Mouse (Mus musculus): ENCODE measurements around the gene Akt1. TPM values are rescaled to one million over a fixed set of nuclear protein-coding genes. Genes with fewer than 3 reads are reported as not detected.

The Akt1 gene
- total RNA-seq, 1 experiment from 2014 or later, result 84.1 TPM

DNA sequence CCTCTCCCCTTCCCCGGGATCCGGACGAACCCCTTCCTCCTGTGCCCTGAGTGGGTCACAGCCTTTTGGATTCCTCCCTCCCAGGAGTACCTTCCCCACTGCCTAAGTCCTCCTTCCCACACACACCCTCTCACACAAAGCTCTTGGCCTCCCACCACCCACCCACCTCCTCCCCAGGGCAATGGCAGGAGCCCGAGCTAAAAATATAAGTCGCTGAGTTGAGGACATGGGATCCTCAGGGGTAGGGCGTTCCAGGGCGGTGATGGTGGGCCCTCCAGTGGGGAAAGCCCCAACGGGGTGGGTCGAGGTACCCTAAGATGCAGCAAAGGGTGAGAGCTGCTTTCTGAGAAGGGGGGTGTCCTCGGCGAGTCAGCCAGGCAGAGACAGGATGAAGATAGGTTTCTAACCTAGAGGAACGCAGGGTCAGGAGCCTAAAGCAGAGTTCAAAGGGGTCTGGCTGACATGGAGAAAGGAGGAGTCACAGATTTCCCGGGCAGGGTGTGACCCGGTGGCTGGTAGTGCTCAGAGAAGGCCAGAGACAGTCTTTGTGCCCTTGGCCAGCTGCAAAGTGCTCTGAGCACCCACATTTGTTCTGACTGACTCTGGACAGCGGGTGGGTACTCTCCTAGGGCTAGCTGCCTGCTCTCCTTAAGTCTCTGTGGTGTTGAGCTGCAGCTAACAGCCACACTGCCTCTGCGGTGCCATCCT is 54.2 kb downstream of the Akt1 start:
- no peak for ATAC-seq (replicated peaks in 1 of 2; ENCODE audit: insufficient read depth in 1 of 2, low FRiP score in 2 of 2, low TSS enrichment in 1 of 2, low read depth in 1 of 2, poor library complexity in 2 of 2, severe bottlenecking in 2 of 2)

GRCm38 (mm10) chr12:112619686-112620353 is 54.9 kb downstream of the Akt1 start, which contains the start of gene Adssl1:
Gene Adssl1, plus strand, starts transcription at chr12:112620045.
- peak; percentile 5 to 35 for ATAC-seq (replicated peaks in 1 of 2; ENCODE audit: insufficient read depth in 1 of 2, low FRiP score in 2 of 2, low TSS enrichment in 1 of 2, low read depth in 1 of 2, poor library complexity in 2 of 2, severe bottlenecking in 2 of 2)

GRCm38 (mm10) chr12:112618981-112619685 is 55.6 kb downstream of the Akt1 start:
- ATAC-seq (replicated peaks in 1 of 2; ENCODE audit: insufficient read depth in 1 of 2, low FRiP score in 2 of 2, low TSS enrichment in 1 of 2, low read depth in 1 of 2, poor library complexity in 2 of 2, severe bottlenecking in 2 of 2), result peak; percentile 2 to 8; a peak in 2 of 4 replicates

- ATAC-seq (replicated peaks in 1 of 2; ENCODE audit: insufficient read depth in 1 of 2, low FRiP score in 2 of 2, low TSS enrichment in 1 of 2, low read depth in 1 of 2, poor library complexity in 2 of 2, severe bottlenecking in 2 of 2), result peak; percentile 49 to 54
Observed at GRCm38 (mm10) chr12:112617898-112618380, 56.7 kb downstream of the Akt1 start.

DNA sequence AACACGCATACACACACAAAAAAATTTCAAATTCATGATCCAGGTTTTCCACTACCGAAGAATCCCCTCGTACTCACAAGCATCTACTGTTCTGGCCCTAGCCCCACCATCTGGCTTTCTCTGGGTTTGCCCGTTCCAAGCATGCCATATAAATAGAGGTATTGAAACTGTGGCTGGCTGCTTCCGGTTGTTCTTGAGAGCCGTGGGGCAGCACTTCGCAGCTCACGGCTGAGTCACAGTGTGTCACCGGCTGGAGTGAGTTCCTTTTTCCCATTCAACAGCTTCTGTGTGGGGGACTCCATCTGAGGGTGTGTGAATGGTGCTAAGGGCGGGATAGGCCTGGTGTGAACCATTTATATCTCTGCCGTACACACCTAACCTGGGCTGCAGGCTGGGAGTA is 57.5 kb downstream of the Akt1 start:
- peak; percentile 51 to 62 for ATAC-seq (replicated peaks in 1 of 2; ENCODE audit: insufficient read depth in 1 of 2, low FRiP score in 2 of 2, low TSS enrichment in 1 of 2, low read depth in 1 of 2, poor library complexity in 2 of 2, severe bottlenecking in 2 of 2)

DNA sequence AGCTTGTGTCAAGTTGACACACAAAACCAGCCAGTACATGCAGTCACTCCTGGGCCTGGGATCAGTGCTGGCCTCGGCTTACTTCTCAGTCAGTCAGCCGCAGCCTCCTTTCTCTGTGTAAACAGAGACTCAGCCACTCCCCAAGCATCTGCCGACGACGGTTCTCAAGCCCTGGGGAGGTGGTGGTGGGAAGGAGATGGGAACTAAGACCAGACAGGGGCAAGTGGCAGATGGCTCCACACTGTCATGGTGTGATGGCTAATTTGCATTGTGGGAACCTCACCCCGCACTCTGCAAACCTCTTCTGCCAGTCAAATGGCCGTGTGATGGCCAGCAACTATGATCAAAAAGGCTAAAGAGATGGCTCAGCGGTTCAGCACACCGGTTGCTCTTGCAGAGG is 58.0 kb downstream of the Akt1 start:
- ATAC-seq (replicated peaks in 1 of 2; ENCODE audit: insufficient read depth in 1 of 2, low FRiP score in 2 of 2, low TSS enrichment in 1 of 2, low read depth in 1 of 2, poor library complexity in 2 of 2, severe bottlenecking in 2 of 2), result no peak

DNA sequence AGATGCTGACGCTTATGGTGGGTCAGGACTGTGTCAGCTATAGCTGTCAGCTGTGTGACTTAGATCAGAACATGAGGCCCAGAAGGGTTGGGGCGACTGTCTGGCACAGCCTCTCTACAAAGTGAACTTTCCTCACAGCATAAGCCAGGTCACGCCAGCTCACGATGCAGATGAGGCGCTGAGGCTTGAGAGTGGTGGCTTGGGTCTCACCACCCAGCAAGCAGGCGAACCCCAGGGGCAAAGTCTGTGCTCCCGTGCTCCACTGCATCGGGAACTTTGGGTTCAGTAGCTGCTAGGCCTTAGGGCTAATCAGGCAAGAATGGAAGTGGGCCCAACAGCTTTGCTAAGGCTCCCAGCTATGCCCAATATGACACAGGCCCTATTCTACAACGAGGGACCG is 65.7 kb downstream of the Akt1 start:
- ATAC-seq (replicated peaks in 1 of 2; ENCODE audit: insufficient read depth in 1 of 2, low FRiP score in 2 of 2, low TSS enrichment in 1 of 2, low read depth in 1 of 2, poor library complexity in 2 of 2, severe bottlenecking in 2 of 2), result no peak

GRCm38 (mm10) chr12:112606998-112607397 is 67.7 kb downstream of the Akt1 start:
- no peak for ATAC-seq (replicated peaks in 1 of 2; ENCODE audit: insufficient read depth in 1 of 2, low FRiP score in 2 of 2, low TSS enrichment in 1 of 2, low read depth in 1 of 2, poor library complexity in 2 of 2, severe bottlenecking in 2 of 2)

- peak; percentile 79 to 90 for ATAC-seq (replicated peaks in 1 of 2; ENCODE audit: insufficient read depth in 1 of 2, low FRiP score in 2 of 2, low TSS enrichment in 1 of 2, low read depth in 1 of 2, poor library complexity in 2 of 2, severe bottlenecking in 2 of 2)
Observed at GRCm38 (mm10) chr12:112605766-112606165, 68.9 kb downstream of the Akt1 start.

DNA sequence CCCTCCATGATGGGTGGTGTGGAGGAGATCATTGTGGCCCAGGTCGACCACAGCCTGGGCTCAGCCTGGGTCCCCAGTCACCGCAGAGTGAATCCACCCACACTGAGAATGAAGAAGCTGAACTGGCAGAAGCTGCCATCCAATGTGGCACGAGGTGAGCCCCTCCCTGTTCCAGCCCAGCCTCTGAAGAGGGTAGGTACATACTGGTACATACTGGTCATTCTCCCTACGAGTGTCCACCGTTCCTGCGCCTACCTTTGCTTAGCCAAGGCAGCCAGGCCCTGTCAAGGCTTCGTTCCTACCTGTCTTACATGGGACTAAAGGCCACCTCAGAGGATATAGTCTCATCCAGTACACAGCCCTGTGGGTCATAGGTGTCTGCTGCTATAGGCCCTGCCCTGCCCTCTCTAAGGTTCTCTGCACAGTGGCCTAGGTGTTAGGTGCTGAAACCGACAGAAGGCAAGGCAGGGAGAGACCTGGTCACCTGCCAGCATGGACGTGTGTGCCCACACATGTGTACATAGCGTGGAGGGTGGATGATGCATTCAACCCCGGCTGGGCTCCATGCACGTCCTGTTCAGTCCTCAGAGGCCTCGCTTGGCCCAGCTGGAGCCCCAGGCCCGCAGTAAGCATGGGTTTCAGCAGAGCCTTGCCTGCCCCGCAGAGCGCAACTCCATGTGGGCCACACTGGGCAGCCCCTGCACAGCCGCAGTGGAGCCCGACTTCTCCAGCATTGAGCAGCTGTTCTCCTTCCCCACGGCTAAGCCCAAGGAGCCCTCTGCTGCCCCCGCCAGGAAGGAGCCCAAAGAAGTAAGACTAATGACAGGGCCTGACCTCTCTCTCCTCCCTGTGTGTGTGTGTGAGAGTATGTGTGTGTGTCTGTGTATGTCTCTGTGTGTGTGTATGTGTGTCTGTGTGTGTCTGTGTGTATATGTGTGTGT is 69.7 kb downstream of the Akt1 start:
- peak; percentile 43 to 50; a peak in 3 of 4 replicates for ATAC-seq (replicated peaks in 1 of 2; ENCODE audit: insufficient read depth in 1 of 2, low FRiP score in 2 of 2, low TSS enrichment in 1 of 2, low read depth in 1 of 2, poor library complexity in 2 of 2, severe bottlenecking in 2 of 2)

GRCm38 (mm10) chr12:112604022-112604421 is 70.7 kb downstream of the Akt1 start:
- no peak for ATAC-seq (replicated peaks in 1 of 2; ENCODE audit: insufficient read depth in 1 of 2, low FRiP score in 2 of 2, low TSS enrichment in 1 of 2, low read depth in 1 of 2, poor library complexity in 2 of 2, severe bottlenecking in 2 of 2)

Other genes starting within 250 kb of the Akt1 start
- gene A530016L24Rik, start 185.4 kb downstream of the Akt1 start, total RNA-seq (2017), result not detected in 2 replicates
- not detected in 2 replicates for gene Tmem179, start 158.1 kb downstream of the Akt1 start, total RNA-seq (2017)
- gene Inf2, start 86.1 kb downstream of the Akt1 start, total RNA-seq (2017), result 6.6 and 10.1 TPM in 2 replicates
- gene Adssl1, start 54.8 kb downstream of the Akt1 start, total RNA-seq (2017), result 38.0 and 49.7 TPM in 2 replicates
- 146 and 161 TPM in 2 replicates for gene Siva1, start 30.2 kb downstream of the Akt1 start, total RNA-seq (2017)
- 2.5 and 2.9 TPM in 2 replicates for gene Zbtb42, start 3.9 kb upstream of the Akt1 start, total RNA-seq (2017)
- gene Cep170b, start 45.6 kb upstream of the Akt1 start, total RNA-seq (2017), result 7.3 and 7.4 TPM in 2 replicates
- 3.1 and 13.6 TPM in 2 replicates for gene Pld4, start 85.8 kb upstream of the Akt1 start, total RNA-seq (2017)
- 0.45 TPM in 1 of 2 replicates, not detected in the other for gene Ahnak2, start 127.8 kb upstream of the Akt1 start, total RNA-seq (2017)
- 0.75 and 2.0 TPM in 2 replicates for gene Clba1, start 134.1 kb upstream of the Akt1 start, total RNA-seq (2017)
- gene Cdca4, start 154.5 kb upstream of the Akt1 start, total RNA-seq (2017), result 51.3 and 54.0 TPM in 2 replicates
- 14.8 and 15.9 TPM in 2 replicates for gene Gpr132, start 193.3 kb upstream of the Akt1 start, total RNA-seq (2017)